Mouse (Mus musculus) testis, adult 10 weeks (tissue): ENCODE results near the gene Vmn1r64. TPM values are rescaled to one million over a fixed set of nuclear protein-coding genes. Genes with fewer than 3 reads are reported as not detected.

Experiments
- polyA plus RNA-seq: library from polyadenylated mRNA; stranded (reverse); fragments of 350-450 nt; fragmentation: Illumina TruSeq; extraction: RNeasy Lipid Tissue Mini Kit (QIAGEN cat#74804); gene quantifications from one replicate; pipeline ENCODE4 v1.2.3, GENCODE M21; 2014; ENCODE audit warnings: low read depth, low replicate concordance

The Vmn1r64 gene
- not detected for polyA plus RNA-seq

GRCm38 (mm10) chr7:5884442-5884841 lies at the start of gene Vmn1r64:
Vmn1r64 (minus strand) TSS chr7:5884542.

Other genes starting within 250 kb of the Vmn1r64 start
- not detected for gene Vmn1r62, start 210.9 kb downstream of the Vmn1r64 start, polyA plus RNA-seq
- not detected for gene Vmn1r63, start 79.1 kb downstream of the Vmn1r64 start, polyA plus RNA-seq
- 0.69 TPM for gene Vmn1r65, start 126.5 kb upstream of the Vmn1r64 start, polyA plus RNA-seq
- gene Nlrp4c, start 160.6 kb upstream of the Vmn1r64 start, polyA plus RNA-seq = 7.5 TPM